Mouse (Mus musculus) gastrocnemius, adult 2 months (tissue): ENCODE measurements at regions not wholly inside any gene's neighbourhood (a gene's known extent, or its start where the extent isn't known, plus 50 kb on each side); places are given as distances from the start of the nearest gene placed in this dataset.
"Not testable (repeated sequence)": the region's sequence is repeated elsewhere in the genome, so short reads cannot be mapped to it uniquely, and the experiment has no call there.

Experiments
- DNase-seq: peaks from one replicate; pipeline ENCODE4 v3.0.0; 2022
- H3K27ac ChIP-seq: fragments of 200-600 bp; 2 replicates; pipeline ENCODE4 v1.8.1; 2022; ENCODE audit warnings: mild to moderate bottlenecking
- H3K4me3 ChIP-seq: fragments of 200-600 bp; 2 replicates; pipeline ENCODE4 v1.8.1; 2022; ENCODE audit warnings: mild to moderate bottlenecking, moderate library complexity
- CTCF ChIP-seq: fragments of 200-600 bp; IDR thresholded peaks from 2 replicates; pipeline ENCODE4 v1.8.1; 2022; ENCODE audit warnings: antibody characterized with exemption, mild to moderate bottlenecking, moderate library complexity
- intact Hi-C: fragments of 180-260 bp; cut with DNase I; formaldehyde crosslinking; loops from one replicate; pipeline ENCODE4 v1.15.1; 2025

- DNase-seq, result no peak
- no peak overlapping the region for H3K4me3 ChIP-seq
- intact Hi-C loops, result no loop called here
- H3K27ac ChIP-seq, result no peak overlapping the region
- no peak for TF ChIP-seq CTCF
These were observed 137.4 kb downstream of the Nuak1 start for GRCm38 (mm10) chr10:84302821-84303520.

DNA sequence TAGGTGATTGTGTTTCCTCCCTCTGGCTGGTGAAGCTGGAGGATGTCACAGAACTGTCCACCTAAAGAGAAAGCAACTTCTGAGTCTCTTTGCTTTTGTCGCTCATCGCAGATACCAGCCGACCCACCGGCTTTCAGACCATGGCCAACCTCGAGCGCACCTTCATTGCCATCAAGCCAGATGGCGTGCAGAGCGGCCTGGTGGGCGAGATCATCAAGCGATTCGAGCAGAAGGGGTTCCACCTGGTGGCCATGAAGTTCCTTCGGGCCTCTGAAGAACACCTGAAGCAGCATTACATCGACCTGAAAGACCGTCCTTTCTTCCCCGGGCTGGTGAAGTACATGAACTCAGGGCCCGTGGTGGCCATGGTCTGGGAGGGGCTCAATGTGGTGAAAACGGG is 131.7 kb downstream of the Nuak1 start:
- H3K4me3 ChIP-seq, H3K27ac ChIP-seq, intact Hi-C loops, DNase-seq: not testable (repeated sequence)

DNA sequence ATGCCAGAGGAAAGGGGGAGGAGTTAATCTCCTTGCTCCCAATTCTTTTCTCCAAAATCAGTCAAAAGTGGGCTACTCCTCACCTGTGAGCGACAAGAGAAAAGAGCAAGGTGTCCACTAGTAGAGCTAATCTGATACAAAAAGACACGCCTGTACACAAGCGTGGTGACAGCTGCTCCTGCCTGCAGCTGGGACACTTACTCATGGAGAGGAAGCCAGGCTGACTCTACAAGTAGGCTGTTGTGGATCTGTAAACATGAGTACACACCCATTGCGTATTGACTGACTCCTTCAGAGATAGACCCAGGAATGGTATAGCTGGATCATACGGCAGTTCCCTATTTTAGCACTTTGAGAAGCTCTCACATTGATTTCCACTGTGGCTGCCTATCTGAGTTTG is 129.7 kb downstream of the Nuak1 start:
- Histone ChIP-seq H3K27ac (no peak overlapping the region), H3K4me3 (no peak overlapping the region)
- DNase-seq, result no peak
- no peak for TF ChIP-seq CTCF
- intact Hi-C loops, result no loop called here

- no peak overlapping the region for H3K27ac ChIP-seq
- intact Hi-C loops, result no loop called here
- no peak for TF ChIP-seq CTCF
- H3K4me3 ChIP-seq, result no peak overlapping the region
- DNase-seq, result no peak
These were observed 127.7 kb downstream of the Nuak1 start for GRCm38 (mm10) chr10:84312656-84313055.

DNA sequence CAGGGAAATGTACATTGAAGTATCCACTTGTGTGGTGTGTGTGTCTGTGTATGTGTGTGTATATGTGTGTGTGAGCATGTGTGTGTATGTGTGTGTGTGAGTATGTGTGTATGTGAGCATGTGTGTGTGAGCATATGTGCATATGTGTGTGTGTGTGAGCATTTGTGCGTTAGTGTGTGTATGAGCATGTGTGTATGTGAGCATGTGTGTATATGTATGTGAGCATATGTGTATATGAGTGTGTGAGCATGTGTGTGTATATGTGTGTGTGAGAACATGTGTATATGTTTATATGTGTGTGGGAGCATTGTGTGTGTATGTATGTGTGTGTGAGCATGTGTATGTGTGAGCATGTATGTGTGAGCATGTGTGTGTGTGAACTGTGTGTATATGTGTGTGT is 123.5 kb downstream of the Nuak1 start:
- TF ChIP-seq CTCF, result no peak
- Histone ChIP-seq H3K4me3 (no peak overlapping the region), H3K27ac (no peak overlapping the region)
- intact Hi-C loops, result no loop called here
- DNase-seq, result no peak

DNA sequence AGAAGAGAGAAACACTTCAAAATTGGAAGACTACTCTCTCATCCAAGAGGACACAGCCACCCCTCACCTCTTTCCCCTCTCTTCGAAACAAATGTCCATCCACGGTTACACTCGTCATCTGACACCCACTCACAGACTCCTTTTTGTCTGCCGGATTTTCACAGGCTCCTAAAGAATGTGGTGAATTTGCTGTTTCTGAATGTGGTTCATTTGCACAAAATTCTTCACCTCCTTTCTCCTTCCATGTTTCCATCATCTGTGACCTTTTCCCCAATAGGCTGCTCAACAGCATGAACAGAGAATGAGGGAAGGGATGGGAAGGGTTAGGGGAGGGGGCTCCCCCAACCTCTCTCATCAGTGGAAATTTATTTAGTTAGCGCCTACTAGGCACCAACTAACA is 122.4 kb downstream of the Nuak1 start:
- no peak overlapping the region for H3K27ac ChIP-seq
- H3K4me3 ChIP-seq, result no peak overlapping the region
- no peak for TF ChIP-seq CTCF
- no peak for DNase-seq
- intact Hi-C loops, result no loop called here
